Mouse (Mus musculus) lung, postnatal 10 days (tissue): ENCODE results near the gene Eif3g.

Source experiments
- DNase-seq: peaks from one replicate; pipeline ENCODE4 v3.0.0; 2021

Gene Eif3g

DNA sequence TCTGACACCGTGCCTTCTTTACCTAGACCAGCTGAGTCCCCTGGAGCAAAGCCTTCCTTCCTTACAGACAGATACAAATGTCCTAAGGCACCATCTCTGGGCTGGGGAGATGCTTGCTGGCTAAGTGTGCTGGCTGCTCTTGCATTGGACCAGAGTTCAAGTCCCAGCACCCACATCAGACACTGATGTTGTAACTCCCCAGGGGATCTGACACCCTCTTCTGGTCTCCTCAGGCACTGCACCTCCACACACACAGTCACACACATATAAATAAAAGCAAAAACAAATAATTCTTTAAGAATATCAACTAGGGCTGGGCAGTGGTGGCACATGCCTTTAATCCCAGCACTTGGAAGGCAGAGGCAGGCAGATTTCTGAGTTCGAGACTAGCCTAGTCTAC, 48.2 kb downstream of the Eif3g start:
- no peak for DNase-seq
